Mouse (Mus musculus) spleen, postnatal 10 days (tissue): ENCODE results near the gene Depdc1b.

Experiments
- DNase-seq, 2 experiments: peaks; one replicate each; pipeline ENCODE4 v3.0.0; 2021 to 2022; ENCODE audit warnings: low spot score in 2 of 2

Gene Depdc1b

GRCm38 (mm10) chr13:108317414-108317813, 1.3 kb downstream of the Depdc1b start:
- DNase-seq, result no peak

- no peak for DNase-seq
Observed at GRCm38 (mm10) chr13:108319028-108319427, 2.9 kb downstream of the Depdc1b start.

GRCm38 (mm10) chr13:108320216-108320615, 4.1 kb downstream of the Depdc1b start:
- DNase-seq, result no peak

DNA sequence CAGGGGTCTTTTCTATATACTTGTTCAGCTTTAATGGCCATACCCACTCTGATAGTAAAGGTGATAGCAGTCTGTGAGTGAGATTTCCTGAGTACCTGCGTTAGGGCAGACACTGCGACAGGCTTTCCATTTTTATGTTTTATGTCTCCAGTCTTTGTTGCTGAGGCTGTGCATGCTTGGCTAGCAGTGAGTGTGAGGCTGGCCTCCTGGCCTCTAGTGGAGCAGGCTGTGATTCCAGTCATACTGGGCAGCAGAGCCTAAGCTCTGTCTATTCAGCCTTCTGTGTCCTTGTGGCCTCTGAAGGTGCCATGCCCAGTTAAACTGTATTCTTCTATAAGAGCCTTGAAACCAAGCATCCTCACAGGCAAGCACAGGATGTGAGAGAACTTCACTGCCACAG, 6.3 kb downstream of the Depdc1b start:
- no peak for DNase-seq

- DNase-seq, result no peak
Observed at GRCm38 (mm10) chr13:108323317-108323716, 7.2 kb downstream of the Depdc1b start.

DNA sequence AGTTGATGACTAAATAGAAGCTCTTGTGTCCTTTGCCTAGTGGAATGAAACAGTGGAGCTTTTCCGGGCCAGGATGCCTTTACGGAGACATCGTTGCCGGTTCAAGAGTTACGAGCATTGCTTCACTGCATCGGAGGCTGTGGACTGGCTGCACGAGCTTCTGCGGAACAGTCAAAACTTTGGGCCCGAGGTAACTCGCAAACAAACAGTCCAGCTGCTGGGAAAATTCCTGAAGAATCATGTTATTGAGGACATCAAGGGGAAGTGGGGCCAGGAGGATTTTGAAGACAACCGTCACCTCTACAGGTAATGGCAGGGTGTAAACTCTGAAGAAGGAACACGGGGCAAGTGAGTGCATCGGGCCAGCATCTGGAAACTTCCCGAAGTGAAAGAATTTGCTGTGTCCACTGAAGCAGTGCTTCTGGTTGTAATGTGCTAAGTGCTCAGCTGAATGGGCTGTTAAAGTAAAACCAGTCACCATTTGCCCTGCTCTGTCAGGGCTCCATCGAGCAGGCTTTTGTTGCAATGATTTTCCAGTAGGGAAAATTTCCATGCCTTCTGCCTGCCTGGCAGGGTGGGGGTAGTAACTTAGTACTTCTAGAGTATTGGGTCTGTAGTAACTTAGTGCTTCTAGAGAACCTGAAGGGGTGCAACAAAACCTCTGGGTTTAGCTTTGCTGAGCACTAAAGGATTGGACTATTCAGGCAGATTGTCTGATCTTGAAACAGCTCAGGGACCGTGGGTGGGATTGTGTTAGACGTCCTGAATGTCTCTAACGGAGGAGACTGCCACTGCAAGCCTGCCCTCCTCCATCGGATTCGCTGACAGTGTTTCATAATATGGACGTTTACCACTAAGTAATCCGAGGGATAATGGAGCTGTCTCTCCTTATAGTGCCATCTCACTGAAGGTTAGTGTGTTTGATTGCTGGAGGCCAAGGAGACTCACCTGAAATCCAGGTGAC, 8.0 kb downstream of the Depdc1b start:
- no peak for DNase-seq

DNA sequence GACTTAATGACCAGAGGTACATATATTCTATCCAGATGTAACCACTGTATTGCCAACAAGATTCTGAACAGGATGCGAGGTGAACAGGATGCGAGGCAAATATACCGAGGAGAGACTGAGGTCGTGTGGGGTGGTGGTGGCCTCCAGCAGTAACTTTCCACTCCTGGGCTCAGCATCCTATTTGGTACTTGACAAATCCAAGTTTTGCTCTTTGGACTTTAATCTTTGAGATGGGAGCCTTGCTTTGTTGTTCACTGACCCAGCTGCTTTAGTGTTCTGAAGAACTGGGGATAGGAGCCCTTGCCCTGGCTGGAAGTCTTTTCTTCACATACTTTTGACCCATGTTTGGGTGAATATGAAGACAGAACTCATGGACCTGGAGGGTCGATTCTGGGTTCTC, 9.7 kb downstream of the Depdc1b start:
- no peak for DNase-seq

DNA sequence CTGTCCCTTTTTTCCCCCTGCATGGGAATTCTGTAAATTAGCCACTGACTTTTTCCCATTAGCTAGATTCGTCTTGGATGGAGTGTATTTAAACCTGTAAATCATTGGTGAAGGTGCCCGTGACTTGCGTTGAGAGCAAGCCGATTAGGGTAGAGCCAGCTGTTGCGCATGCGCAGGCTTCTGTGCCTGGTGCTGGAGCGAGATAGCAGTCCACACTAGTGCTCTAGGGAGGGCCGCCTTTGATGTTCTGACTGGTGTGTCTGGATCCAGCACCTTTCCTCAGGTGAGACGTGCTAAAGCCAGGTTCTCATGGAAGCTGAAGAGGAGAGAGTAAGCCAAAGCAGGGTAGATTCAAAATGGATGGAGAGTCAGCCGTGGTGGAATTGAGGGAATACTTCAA, 10.2 kb downstream of the Depdc1b start:
- DNase-seq, result no peak

- no peak for DNase-seq
Observed at GRCm38 (mm10) chr13:108327047-108327446, 10.9 kb downstream of the Depdc1b start.

DNA sequence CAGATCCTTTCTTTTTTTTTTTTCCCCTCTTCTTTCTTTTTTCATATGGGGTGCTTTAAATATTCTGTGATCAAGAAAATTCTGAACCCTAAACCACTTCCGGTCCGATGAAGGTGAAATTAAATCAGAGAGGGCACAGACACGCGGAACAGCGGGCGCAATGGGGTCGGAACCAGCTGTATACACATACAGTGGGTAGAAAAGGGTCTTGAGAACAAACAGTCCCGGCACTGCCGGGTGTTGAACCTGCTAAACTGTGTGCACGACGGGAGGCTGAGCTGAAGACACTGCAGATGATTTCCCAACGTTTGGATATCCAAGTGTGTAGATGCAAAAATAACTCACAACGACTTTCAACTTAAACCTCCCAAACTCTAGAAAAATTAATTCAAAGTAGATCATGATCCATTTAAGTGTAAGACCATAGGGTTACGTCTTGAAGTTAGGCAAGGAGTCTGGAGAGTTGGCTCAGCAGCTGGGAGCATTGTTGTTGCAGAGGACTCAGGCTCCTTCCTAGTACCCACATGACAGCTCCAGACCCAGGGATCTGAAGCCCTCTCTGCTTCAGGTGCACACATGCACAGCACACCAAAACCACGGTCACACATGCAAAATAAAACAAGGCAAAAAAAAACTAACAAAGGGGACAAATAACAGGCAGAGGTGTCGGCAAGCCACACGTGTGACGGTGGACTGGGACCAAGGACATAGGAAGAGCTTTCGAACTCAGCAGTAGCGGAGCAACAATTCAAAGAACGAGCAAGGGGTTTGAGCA, 12.5 kb downstream of the Depdc1b start:
- no peak for DNase-seq

GRCm38 (mm10) chr13:108329693-108330092, 13.6 kb downstream of the Depdc1b start:
- no peak for DNase-seq

DNA sequence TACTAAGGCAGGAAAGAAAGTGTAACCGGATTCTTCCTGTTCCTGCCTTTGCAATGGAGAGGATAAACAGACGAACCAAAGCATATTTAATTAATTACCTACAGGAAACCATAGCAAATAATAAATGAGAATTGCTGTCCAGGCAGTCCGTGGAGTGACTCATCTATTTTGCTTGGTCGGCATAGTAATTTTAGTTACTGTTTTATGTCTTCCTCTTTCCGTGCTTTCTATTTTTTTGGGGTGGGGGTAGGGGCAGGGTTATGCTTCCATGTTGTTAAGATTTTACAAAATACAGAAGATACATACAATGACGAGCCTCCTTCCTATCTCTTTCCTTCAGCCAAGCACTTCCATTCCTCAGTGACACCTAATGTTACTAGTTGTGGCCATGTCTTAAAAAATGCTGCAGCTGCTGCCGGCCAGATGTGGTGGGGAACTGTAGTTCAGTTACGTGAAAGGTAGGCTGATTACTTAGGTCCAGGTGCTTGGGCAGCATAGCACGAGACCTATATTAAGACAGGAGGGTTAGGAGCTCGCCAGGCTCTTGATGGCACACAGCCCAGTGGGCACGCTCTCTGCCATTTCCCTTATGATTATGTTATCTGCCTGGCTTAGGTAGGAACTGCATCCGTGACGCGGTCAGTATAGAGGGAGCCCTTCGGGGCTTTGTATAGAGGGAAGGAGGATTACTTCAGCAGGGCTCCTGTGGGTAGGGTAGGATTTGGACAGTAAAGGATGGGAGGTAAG, 19.3 kb downstream of the Depdc1b start:
- no peak for DNase-seq

DNA sequence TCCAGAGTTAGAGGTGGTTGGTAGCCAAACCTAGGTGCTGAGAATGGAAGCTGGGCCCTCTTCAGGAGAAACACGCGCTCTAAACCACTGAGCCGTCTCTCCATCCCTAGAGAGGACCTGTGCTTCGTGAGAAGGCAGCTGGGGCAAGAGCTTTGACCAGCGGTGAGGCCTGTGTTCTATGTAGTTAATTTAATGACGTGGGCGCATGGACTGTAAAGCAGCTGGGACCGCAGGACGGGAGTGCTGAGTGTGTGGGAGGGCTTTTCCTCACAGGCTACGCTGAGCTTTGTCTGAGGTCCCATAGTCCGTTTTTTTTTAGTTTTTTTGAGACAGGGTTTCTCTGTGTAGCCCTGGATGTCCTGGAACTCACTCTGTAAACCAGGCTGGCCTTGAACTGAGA, 20.1 kb downstream of the Depdc1b start:
- no peak for DNase-seq

DNA sequence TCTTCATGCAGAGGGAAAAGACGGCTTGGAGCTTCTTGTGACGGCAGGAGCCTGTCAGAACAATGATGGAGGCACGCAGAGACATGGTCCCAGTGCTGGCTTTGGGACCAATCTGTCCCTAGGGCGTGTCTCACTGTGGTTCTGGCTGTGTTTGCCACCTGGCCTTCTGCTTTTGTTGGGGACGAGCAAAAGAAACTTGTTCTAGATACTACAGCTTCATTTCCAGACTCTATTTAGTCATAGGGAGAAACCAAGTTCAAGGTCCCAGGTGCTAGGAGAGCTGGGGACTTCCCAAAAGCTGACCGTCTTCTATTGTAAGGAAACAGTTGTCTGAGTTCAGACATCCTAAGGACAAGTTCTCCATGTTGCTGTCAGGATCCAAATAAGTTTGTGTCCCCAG, 21.2 kb downstream of the Depdc1b start:
- DNase-seq, result no peak

DNA sequence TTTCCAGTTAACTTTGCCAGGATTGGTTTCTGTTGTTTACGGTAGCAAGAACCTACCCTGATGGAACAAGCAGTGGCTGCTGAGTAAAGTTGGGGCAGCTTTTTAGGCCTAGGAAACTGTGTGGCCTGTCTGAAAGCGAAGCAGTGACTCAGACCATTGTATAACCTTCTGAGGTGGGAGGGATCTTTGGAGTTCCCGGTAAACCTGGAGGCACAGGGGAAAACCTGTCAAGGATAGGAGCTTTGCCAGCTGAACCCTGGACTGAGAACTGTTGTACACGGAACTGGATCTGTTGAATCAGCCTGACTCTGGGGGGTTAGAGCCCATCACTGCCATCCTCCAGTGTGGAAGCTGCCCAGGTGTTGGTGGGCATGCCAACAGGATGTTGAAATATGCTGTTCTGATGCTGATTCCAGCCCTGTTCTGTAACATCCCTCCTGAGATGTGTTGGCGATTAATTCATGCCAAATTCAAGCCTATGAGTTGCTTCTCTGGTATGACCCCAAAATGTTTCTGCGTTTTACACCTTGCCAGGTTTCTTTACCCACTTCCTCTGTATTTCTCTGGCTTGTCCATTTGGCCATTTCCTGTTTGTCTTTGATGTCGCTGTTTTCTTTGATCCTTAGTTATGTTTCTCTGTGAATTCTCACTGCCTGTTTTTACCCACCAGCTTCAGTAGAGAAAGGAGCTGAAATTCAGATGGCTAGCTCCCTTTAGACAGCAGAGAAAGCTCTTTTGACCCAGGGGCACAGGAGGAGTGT, 22.1 kb downstream of the Depdc1b start:
- DNase-seq, result no peak

- DNase-seq, result no peak
Observed at GRCm38 (mm10) chr13:108339907-108340596, 23.9 kb downstream of the Depdc1b start.

DNA sequence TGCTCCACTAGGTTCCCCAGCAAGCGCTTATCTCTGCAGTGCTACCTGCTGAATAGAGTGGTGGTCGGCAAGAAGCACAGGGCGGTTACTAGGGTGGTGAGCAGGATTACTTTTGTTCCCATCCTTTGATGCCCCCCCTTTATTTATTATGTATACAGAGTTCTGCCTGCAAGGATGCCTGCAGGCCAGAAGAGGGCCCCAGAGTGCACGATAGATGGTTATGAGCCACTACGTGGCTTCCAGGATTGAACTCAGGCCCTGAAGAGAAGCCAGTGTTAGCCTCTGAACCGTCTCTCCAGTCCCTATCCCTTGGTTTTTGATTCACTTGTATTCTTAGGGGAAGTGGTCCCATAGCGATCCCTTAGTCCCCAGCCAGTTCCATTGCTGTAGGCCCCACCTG, 25.5 kb downstream of the Depdc1b start:
- DNase-seq, result peak in 1 of 2 experiments; percentile 46

DNA sequence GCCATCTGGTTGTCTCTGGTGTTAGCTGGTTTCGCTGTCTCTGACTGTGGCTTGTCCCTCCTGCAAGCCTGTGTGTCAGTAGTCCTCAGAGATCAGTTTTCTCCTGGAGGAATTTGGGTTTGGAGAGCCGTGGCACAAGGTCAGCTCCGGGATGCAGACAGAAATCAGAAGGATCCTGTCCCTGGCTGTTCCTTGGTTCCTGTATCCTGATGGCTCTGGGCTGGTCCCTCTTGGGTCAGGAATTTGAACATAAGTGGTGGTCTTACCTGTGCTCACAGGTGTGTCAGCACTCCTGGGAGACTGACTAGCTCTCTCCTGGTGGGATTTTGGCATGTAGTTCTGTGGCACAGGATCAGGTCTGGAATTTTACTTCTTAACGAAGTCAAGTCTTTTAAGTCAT, 29.6 kb downstream of the Depdc1b start:
- DNase-seq, result no peak

DNA sequence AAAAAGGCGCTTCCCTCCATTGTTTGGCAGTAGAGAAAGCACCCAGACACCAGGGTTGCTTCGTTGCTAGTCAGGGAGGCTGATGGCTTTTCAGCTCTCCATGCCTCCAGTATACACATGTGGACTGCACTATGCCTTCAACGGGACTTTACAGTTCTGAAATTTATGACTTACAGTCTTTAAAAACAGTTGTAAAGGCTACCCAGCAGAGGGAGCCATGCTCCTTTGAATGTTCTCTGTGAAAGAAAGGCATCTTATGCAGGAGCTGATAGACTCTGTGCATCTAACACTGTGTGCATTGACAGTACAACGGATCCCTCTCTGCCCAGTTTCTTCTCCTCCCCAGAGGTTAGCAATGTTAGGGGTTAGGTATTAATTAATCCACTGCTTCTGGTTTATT, 30.9 kb downstream of the Depdc1b start:
- DNase-seq, result peak in 1 of 2 experiments; percentile 52

DNA sequence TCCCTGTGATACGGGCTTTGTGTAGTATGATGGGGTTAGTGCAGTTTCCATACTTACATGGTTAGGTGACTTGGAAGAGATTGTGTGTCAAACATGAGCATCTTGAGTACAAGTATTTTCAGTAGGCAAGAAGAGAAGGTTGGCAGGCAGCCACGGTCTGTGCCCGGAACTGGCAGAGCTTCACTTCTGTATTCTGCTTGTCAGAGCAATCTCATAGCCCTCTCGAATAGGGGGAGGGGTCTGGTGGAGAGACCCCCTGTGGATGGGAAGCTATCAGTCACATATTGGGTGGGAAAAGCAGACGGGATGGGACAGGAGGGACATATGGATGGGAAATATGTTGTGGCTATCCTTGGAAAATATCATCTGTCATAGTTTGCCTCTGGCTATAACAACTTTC, 33.5 kb downstream of the Depdc1b start:
- DNase-seq, result no peak

DNA sequence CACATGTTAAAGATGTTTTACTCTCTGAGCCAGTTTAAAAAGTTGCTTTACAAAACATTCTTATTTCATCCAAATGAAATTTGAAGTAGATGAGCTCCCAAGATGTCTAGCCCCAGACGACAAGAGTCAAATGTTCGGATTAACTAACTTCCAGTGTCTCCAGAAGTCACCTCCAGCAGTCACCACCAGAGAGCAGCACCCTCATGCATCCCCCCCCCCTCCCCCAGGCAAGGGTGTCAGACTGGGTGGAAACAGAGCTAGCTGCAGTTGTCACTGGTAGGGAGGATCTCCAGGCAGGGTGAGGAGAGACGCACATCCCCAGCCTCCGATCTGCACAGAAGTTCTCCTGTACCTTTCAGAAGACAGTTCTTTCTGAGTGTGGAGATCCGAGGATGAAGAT, 37.6 kb downstream of the Depdc1b start:
- DNase-seq, result no peak
